Mouse (Mus musculus) thymus, adult 2 months (tissue): ENCODE results near the gene Serpina6.

Experiments used
- CTCF ChIP-seq: fragments of 200-500 bp; IDR thresholded peaks from 2 replicates; pipeline ENCODE4 v1.5.1; 2012; ENCODE audit warnings: mild to moderate bottlenecking, control low read depth, low read length, moderate library complexity, borderline replicate concordance; ENCODE audit not compliant: control insufficient read depth, poor library complexity, insufficient read depth; ENCODE audit errors: extremely low read depth
- POLR2A ChIP-seq: fragments of 200-500 bp; IDR thresholded peaks from 2 replicates; pipeline ENCODE4 v1.6.1; 2012; ENCODE audit warnings: mild to moderate bottlenecking, low read length, control low read depth, moderate library complexity; ENCODE audit not compliant: control insufficient read depth, poor library complexity, insufficient read depth; ENCODE audit errors: extremely low read depth

GRCm38 (mm10) chr12:103646314-103646713 is 10.7 kb downstream of the Serpina6 start:
- TF ChIP-seq POLR2A (no peak), CTCF (no peak)
